Mouse (Mus musculus): ENCODE data around the gene Olfr609.
"Not testable (repeated sequence)": the region's sequence is repeated elsewhere in the genome, so short reads cannot be mapped to it uniquely, and the experiment has no call there.

Olfr609 gene

GRCm38 (mm10) chr7:103497962-103498361 lies at the start of gene Olfr609:
Olfr609 (minus strand) TSS chr7:103498062.
- no peak for DNase-seq (ENCODE audit: low read depth in 2 of 2, low spot score in 2 of 2)

DNA sequence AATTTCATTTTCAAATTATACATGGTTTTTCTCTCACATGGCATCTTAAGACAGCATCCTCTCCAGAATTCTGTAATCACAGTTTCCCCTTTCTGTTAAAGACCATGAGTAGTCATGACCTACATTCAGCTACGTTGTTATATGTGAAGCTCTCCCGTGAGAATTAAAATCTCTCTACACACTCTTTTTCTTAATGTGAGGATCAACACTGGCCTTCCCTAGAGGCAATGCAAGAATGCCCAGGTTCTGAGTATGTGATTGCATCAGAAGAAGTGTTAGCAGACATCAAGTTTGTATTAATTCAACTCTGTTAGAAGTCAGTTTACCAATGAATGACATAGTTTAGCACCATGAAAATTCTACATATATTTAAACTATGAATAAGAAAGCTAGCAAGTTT lies 44.8 kb upstream of the Olfr609 start, which contains the start of gene Olfr612:
Olfr612 (minus strand) TSS at position 101 of the 400 bp plus-strand sequence.
- not testable (repeated sequence) for DNase-seq (ENCODE audit: low read depth in 2 of 2, low spot score in 2 of 2)

- DNase-seq (ENCODE audit: low read depth in 2 of 2, low spot score in 2 of 2), result not testable (repeated sequence)
Observed at GRCm38 (mm10) chr7:103520746-103521145, 22.9 kb upstream of the Olfr609 start, which contains the start of gene Olfr611. Olfr611 (minus strand) TSS chr7:103520846.

GRCm38 (mm10) chr7:103512022-103512421 lies 14.2 kb upstream of the Olfr609 start, which contains the start of gene Olfr610:
Olfr610 (minus strand) TSS chr7:103512122.
- DNase-seq (ENCODE audit: low read depth in 2 of 2, low spot score in 2 of 2), result no peak

GRCm38 (mm10) chr7:103477106-103477505 lies 20.8 kb downstream of the Olfr609 start:
- DNase-seq (ENCODE audit: low read depth in 2 of 2, low spot score in 2 of 2), result not testable (repeated sequence)

DNA sequence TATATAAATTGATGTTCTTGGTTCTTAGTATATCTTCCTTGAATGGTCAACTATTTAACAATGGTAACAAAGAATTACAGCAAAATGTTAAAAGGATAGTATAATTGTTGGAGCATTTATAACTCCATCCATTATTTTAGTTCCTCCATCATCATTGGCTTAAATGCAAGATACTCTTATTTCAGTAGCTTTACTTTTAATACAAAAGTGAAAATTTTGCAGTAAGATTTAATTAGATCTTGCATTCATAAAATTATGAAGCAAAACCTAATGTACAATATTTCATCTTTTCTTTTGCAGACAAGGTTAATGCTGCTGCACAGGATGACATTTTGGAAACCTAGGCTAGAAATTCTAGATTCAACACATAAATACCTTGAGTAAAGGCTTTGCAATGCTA lies 28.3 kb downstream of the Olfr609 start, which contains the start of gene Olfr608:
Olfr608 (plus strand) TSS at position 301 of the 400 bp plus-strand sequence.
- DNase-seq (ENCODE audit: low read depth in 2 of 2, low spot score in 2 of 2), result no peak

GRCm38 (mm10) chr7:103460590-103460989 lies 37.3 kb downstream of the Olfr609 start:
- no peak for DNase-seq (ENCODE audit: low read depth in 2 of 2, low spot score in 2 of 2)

GRCm38 (mm10) chr7:103448746-103449145 lies 49.1 kb downstream of the Olfr609 start, which contains the start of gene Olfr606:
Olfr606 (plus strand) TSS chr7:103449046.
- DNase-seq (ENCODE audit: low read depth in 2 of 2, low spot score in 2 of 2), result no peak

GRCm38 (mm10) chr7:103445339-103445738 lies 52.5 kb downstream of the Olfr609 start, which contains the start of gene Olfr605:
Olfr605 (minus strand) TSS chr7:103445439.
- DNase-seq (ENCODE audit: low read depth in 2 of 2, low spot score in 2 of 2), result no peak
